Mouse (Mus musculus): ENCODE data around the gene Rabac1.

- no peak for TF ChIP-seq CTCF (IDR thresholded peaks at IDR 0.05; ENCODE audit: borderline replicate concordance, insufficient read depth, low read length)
- no peak for TF ChIP-seq POLR2A (IDR thresholded peaks at IDR 0.05; ENCODE audit: low read depth, low read length)
Observed at GRCm38 (mm10) chr7:24967966-24968365, 4.6 kb downstream of the Rabac1 start.
